Mouse (Mus musculus) left cerebral cortex, postnatal 14 days (tissue): ENCODE results near the gene Ucp2. TPM values are rescaled to one million over a fixed set of nuclear protein-coding genes. Genes with fewer than 3 reads are reported as not detected.
A peak's percentile ranks its signal among the peaks of the same experiment; 100 is the strongest.
"Not testable (repeated sequence)": the region's sequence is repeated elsewhere in the genome, so short reads cannot be mapped to it uniquely, and the experiment has no call there.

Experiments used
- DNase-seq, 2 experiments: peaks; one replicate each; pipeline ENCODE4 v3.0.0; 2021 to 2022; ENCODE audit warnings: low spot score in 2 of 2, mixed read lengths in 1 of 2
- intact Hi-C: fragments of 180-260 bp; cut with DNase I; formaldehyde crosslinking; loops from one replicate; pipeline ENCODE4 v1.15.1; 2025
- total RNA-seq, 2 experiments: library from RNA; stranded (reverse); gene quantifications; 2 replicates each; pipeline ENCODE4 v1.2.3; 2021

Ucp2 gene
- total RNA-seq, 2 experiments from 2014 or later, result 67.7 to 85.6 TPM

DNA sequence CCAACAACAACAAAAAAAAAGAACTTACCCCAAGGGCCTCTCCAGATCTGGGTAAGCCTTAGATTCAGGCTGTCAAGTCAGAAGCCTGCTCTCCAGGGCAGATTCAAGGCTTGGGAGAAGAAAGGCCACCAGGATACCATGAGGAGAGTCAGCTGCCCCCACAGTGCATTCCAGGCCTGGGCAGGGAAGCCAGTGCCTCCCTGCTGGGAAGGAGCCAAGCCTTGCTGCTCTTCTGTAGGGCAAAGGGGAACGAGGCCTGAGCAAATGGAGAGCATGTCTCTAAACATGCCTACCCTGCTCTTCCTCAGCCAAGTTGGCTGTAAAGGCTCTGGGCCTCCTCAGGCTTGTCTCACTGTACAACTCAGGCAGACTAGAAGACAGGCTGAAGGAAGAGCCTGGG, 18.5 kb upstream of the Ucp2 start:
- intact Hi-C loops, result no loop called here
- DNase-seq, result no peak

DNA sequence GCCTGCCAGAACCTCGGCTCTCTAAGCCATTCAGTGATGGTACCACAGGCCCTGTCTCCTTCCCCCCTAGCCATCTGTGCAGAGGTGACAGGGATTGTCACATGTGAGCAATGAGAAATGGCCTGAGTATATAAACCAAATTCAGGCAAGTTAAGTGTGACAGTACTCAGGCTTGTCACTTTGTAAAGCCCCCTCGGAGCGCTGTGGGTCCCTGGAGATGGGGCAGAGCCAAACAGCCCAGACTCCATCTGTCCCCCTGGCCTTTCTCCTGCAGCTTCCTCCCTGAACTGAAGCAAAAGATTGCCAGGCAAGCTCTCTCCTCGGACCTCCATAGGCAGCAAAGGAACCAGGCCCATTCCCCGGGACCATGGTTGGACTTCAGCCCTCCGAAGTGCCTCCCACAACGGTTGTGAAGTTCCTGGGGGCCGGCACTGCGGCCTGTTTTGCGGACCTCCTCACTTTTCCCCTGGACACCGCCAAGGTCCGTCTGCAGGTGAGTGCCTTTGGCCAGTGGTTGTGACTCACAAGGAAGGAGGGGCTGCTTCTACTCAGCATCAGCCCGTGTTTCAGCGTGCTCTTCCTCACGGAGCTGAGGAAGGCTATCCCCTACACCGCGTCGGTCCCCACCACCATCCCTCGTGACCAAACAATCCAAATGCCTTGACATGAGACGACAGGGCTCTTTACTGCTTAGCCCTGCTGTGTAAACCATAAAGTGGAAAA, 13.9 kb upstream of the Ucp2 start:
- intact Hi-C loops, result no loop called here
- no peak for DNase-seq

GRCm38 (mm10) chr7:100479823-100480164, 13.3 kb upstream of the Ucp2 start:
- DNase-seq, result no peak
- intact Hi-C loops, result no loop called here

DNA sequence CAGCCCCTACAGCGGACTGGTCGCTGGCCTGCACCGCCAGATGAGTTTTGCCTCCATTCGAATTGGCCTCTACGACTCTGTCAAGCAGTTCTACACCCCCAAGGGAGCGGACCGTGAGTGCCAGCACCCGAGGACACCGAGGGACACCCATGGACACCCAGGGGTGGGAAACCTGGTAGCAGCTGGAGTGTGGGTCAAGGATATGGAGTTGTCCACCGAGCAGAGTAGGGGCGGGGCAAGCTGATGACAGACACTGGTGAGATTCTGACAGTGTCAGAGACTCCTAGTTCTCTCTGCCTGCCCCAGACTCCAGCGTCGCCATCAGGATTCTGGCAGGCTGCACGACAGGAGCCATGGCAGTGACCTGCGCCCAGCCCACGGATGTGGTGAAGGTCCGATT, 13.0 kb upstream of the Ucp2 start:
- no peak for DNase-seq
- intact Hi-C loops, result no loop called here

DNA sequence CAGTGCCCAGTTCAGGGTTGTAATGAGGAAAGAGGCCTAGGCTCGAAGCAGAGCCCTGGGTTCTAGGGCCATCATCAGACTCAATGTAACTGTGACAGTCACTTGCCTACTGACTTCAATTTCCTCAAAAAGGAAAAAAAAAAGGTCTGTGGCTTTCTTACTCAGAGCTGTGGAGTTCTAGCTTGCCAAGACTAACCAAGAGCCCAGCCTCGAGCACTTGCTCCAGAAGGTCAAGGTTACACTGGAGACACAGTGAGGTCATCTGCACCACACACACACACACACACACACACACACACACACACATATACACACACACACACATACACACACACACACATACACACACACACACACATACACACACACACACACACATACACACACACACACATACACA, 11.1 kb upstream of the Ucp2 start:
- DNase-seq, intact Hi-C loops: not testable (repeated sequence)

- intact Hi-C loops, result no loop called here
- no peak for DNase-seq
Observed at GRCm38 (mm10) chr7:100484493-100484892, 8.6 kb upstream of the Ucp2 start.

- intact Hi-C loops, result no loop called here
- DNase-seq, result no peak
Observed at GRCm38 (mm10) chr7:100487301-100487700, 5.8 kb upstream of the Ucp2 start.

- DNase-seq, result peak in 1 of 2 experiments; percentile 47
- intact Hi-C loops, result no loop called here
Observed at GRCm38 (mm10) chr7:100488474-100489048, 4.6 kb upstream of the Ucp2 start.

DNA sequence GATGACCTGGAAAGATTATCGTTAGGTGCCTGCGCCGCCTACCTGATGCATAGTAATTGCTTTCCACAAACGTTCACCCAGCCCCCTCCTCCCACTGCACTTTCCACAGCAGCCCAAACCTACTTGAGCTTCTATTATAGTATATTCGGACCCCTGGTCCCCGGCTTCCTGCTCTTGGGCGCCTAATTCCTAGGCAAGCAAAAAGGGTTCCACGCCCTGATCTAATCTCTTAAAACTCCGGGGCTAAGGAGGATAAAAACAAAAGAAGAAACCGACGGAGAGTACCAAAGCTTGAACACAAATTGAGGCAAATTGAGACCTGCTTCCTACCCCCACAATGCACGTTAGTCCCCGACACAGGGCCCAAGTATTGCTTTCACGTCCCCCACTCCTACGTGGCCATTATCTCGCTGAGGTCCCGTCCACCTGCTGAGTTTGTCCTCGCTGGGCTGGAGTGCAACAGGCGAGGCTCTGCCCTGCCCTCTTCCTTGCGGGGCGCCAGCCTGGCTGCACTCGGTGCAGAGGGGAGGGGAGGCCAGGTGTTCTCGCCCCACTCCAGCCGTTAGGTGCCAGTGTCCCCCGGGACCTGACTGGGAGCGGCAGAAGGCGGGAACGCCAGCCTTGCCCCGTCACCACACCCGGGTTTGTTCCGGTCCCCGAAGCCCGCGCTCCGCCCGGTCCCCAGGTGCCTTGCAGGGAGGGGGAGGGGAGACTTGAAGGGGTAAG, 583 bp upstream of the Ucp2 start:
- intact Hi-C loops, result no loop called here
- no peak for DNase-seq

- intact Hi-C loops, result no loop called here
- peak; percentile 47 to 86 for DNase-seq
Observed at GRCm38 (mm10) chr7:100493484-100494414, 612 bp downstream of the Ucp2 start.

- no peak for DNase-seq
- intact Hi-C loops, result no loop called here
Observed at GRCm38 (mm10) chr7:100494415-100494831, 1.3 kb downstream of the Ucp2 start.

- no peak for DNase-seq
- intact Hi-C loops, result no loop called here
Observed at GRCm38 (mm10) chr7:100495042-100495441, 1.9 kb downstream of the Ucp2 start.

GRCm38 (mm10) chr7:100495581-100496251, 2.6 kb downstream of the Ucp2 start:
- intact Hi-C loops, result no loop called here
- DNase-seq, result peak; percentile 74 to 95

- intact Hi-C loops, result no loop called here
- DNase-seq, result no peak
Observed at GRCm38 (mm10) chr7:100496371-100496770, 3.2 kb downstream of the Ucp2 start.

GRCm38 (mm10) chr7:100496791-100497190, 3.7 kb downstream of the Ucp2 start:
- DNase-seq, result no peak
- intact Hi-C loops, result no loop called here

GRCm38 (mm10) chr7:100497402-100497801, 4.3 kb downstream of the Ucp2 start:
- no peak for DNase-seq
- intact Hi-C loops, result no loop called here

DNA sequence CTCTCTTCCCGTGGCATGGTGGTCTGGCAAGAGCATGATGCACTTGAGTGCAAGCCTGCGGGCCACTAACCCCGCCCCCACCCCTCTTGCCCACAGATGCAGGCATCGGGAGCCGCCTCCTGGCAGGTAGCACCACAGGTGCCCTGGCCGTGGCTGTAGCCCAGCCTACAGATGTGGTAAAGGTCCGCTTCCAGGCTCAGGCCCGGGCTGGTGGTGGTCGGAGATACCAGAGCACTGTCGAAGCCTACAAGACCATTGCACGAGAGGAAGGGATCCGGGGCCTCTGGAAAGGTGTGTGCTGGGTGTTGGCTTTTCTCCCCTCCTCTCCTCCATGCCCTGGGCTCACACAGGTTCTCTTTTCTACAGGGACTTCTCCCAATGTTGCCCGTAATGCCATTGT, 4.8 kb downstream of the Ucp2 start:
- intact Hi-C loops, result no loop called here
- DNase-seq, result no peak

DNA sequence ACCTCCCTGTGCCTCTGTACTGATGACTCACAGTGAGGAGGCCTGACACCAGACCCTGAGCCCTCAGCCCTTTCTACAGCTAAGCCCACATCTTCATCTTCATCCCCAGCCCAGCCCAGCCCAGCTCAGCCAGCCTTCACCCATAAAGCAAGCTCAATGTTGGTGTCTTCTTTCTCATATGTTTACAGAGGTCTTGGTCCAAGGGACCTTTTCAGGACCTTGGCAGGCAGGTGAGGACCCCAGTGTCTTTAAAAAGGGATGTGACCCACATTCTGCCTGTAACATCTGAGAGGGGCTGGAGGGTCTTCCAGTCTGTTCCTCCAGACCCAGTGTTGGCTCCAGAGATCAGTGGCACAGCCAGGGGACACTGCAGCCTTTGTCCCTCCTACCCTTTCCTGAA, 6.3 kb downstream of the Ucp2 start:
- no peak for DNase-seq
- intact Hi-C loops, result no loop called here

- intact Hi-C loops, result no loop called here
- no peak for DNase-seq
Observed at GRCm38 (mm10) chr7:100500276-100500977, 7.3 kb downstream of the Ucp2 start.
